Comparison of ENCODE assay signal across 13 mouse cellular contexts in genomic region chr1:39982727-39983487, GRCm38 (mm10).
DNase-seq lines count a peak whose midpoint lies in the region; ATAC-seq and TF ChIP-seq lines count a peak whose summit lies in the region.
"Had no signal": no experiment of that assay in that cellular context is flagged by ENCODE, and none has a peak within 500 bp of the region (broad histone marks: within the 10 kb centered on the region; RNA-seq: fewer than 3 reads in every experiment).

No protein-coding gene starts in this region.

- 58% methylated on average over 13 of the region's 13 CpGs for WGBS in cerebellum, adult 2 months
- WGBS in forebrain, embryonic 13.5 days = 69% methylated on average over 13 of the region's 13 CpGs

- ATAC-seq in forebrain, embryonic 13.5 days = no peak

- no peak overlapping the region for H3K4me3 ChIP-seq in cerebellum, adult 2 months (replicated peaks; ENCODE audit: insufficient read depth, low read depth, low read length)
- no peak overlapping the region for H3K4me3 ChIP-seq in left cerebral cortex, adult 2 months
- no peak overlapping the region for H3K4me3 ChIP-seq in forebrain, embryonic 13.5 days

- H3K4me2 ChIP-seq in forebrain, embryonic 13.5 days = no peak overlapping the region
- H3K4me2 ChIP-seq: heart, embryonic 11.5 days had no signal

- no peak for DNase-seq in cerebellum, adult 2 months
- DNase-seq in cerebellum, postnatal 36 days = no peak
- DNase-seq in left cerebral cortex, adult 2 months (ENCODE audit: extremely low spot score in 1 of 2, low spot score in 2 of 2) = no peak
- no peak for DNase-seq in left cerebral cortex, adult 11 months (ENCODE audit: low spot score)
- DNase-seq in naive thymus-derived CD4-positive, alpha-beta T cell, adult 2 months (ENCODE audit: low read depth) = peak; percentile 48
- no peak for DNase-seq in spleen, postnatal 10 days (ENCODE audit: low spot score in 2 of 2)
- no peak for DNase-seq in left cerebral cortex, postnatal 36 days (ENCODE audit: low spot score in 2 of 2)
- DNase-seq: adrenal gland, adult 2 months; layer of hippocampus, postnatal 36 days; right cerebral cortex, postnatal 14 days had no signal

- no peaks in the 10 kb centered on the region for H3K27me3 ChIP-seq in cerebellum, adult 2 months (ENCODE audit: control insufficient read depth, insufficient read depth, low read length)
- no peaks in the 10 kb centered on the region for H3K27me3 ChIP-seq in forebrain, embryonic 13.5 days
- H3K27me3 ChIP-seq: megakaryocyte, embryonic 14.5 days had no signal

- H3K27ac ChIP-seq in cerebellum, adult 2 months (ENCODE audit: insufficient read depth, low read length) = 0 out of 2 replicates have a peak overlapping the region, but pooled peaks have one; percentile 54
- H3K27ac ChIP-seq in left cerebral cortex, adult 2 months = no peak overlapping the region
- H3K27ac ChIP-seq in forebrain, embryonic 13.5 days = 0 out of 2 replicates have a peak overlapping the region, but pooled peaks have one; percentile 10

- no peaks in the 10 kb centered on the region for H3K9me3 ChIP-seq in forebrain, embryonic 13.5 days (replicated peaks)
- H3K9me3 ChIP-seq: megakaryocyte, embryonic 14.5 days had no signal

- no peak overlapping the region for H3K9ac ChIP-seq in forebrain, embryonic 13.5 days

- no peak for TF ChIP-seq POLR2A in cerebellum, adult 2 months (IDR thresholded peaks at IDR 0.05; ENCODE audit: borderline replicate concordance, insufficient read depth, low read length)

- H3K4me1 ChIP-seq in cerebellum, adult 2 months (ENCODE audit: control insufficient read depth, insufficient read depth, low read length) = peaks cover 9% of the 10 kb centered on the region
- H3K4me1 ChIP-seq in forebrain, embryonic 13.5 days = peaks cover 25% of the 10 kb centered on the region

- peaks cover 87% of the 10 kb centered on the region for H3K36me3 ChIP-seq in forebrain, embryonic 13.5 days (ENCODE audit: poor library complexity, severe bottlenecking)

- TF ChIP-seq CTCF in cerebellum, adult 2 months (IDR thresholded peaks at IDR 0.05; ENCODE audit: borderline replicate concordance, insufficient read depth, low read depth, low read length) = peak; percentile 31; the same call in 1 of the 2 replicates
- TF ChIP-seq CTCF in left cerebral cortex, adult 2 months (IDR thresholded peaks at IDR 0.05) = peak; percentile 59

- intact Hi-C loops in left cerebral cortex, adult 2 months (cut with DNase I) = loop anchor here (2.0 to 5.0 kb wide), 3 partner anchors 71 to 296 kb away; no protein-coding TSS in a partner anchor
- intact Hi-C loops in left cerebral cortex, postnatal 36 days (cut with DNase I) = loop anchor here (5.0 to 10.0 kb wide), 2 partner anchors 218 to 296 kb away; no protein-coding TSS in a partner anchor
